Mouse (Mus musculus) midbrain, embryonic 16.5 days (tissue): ENCODE measurements around the gene Ptbp1. TPM values are rescaled to one million over a fixed set of nuclear protein-coding genes. Genes with fewer than 3 reads are reported as not detected.
A peak's percentile ranks its signal among the peaks of the same experiment; 100 is the strongest.

Experiments used
- ATAC-seq: fragments of 200-750 bp; cut with Nextera tagmentation; 2 replicates; pipeline ENCODE4 v1.8.0; 2017; ENCODE audit warnings: moderate TSS enrichment
- H3K27ac ChIP-seq: fragments of 300-500 bp; sonication (generic); 2 replicates; pipeline ENCODE4 v1.5.1; 2014; ENCODE audit warnings: mild to moderate bottlenecking, low read length, mixed read lengths
- H3K27me3 ChIP-seq: fragments of 300-500 bp; sonication (generic); 2 replicates; pipeline ENCODE4 v1.6.1; 2014; ENCODE audit warnings: low read depth, low read length, mixed read lengths; ENCODE audit not compliant: control insufficient read depth, insufficient read depth
- H3K36me3 ChIP-seq: fragments of 300-500 bp; sonication (generic); 2 replicates; pipeline ENCODE4 v1.6.1; 2014; ENCODE audit warnings: mild to moderate bottlenecking, low read length, moderate library complexity, mixed read lengths; ENCODE audit not compliant: control insufficient read depth, insufficient read depth
- H3K4me1 ChIP-seq: fragments of 300-500 bp; sonication (generic); 2 replicates; pipeline ENCODE4 v1.6.1; 2014; ENCODE audit warnings: mild to moderate bottlenecking, low read length, mixed read lengths; ENCODE audit not compliant: control insufficient read depth, insufficient read depth
- H3K4me2 ChIP-seq: fragments of 300-500 bp; sonication (generic); 2 replicates; pipeline ENCODE4 v1.6.1; 2014; ENCODE audit warnings: mild to moderate bottlenecking, low read length, mixed read lengths
- H3K4me3 ChIP-seq: fragments of 300-500 bp; sonication (generic); 2 replicates; pipeline ENCODE4 v1.5.1; 2014; ENCODE audit warnings: low read depth, mild to moderate bottlenecking, low read length, moderate library complexity, mixed read lengths
- H3K9ac ChIP-seq: fragments of 300-500 bp; sonication (generic); 2 replicates; pipeline ENCODE4 v1.6.1; 2014; ENCODE audit warnings: low read depth, low read length, mixed read lengths
- H3K9me3 ChIP-seq: fragments of 300-500 bp; sonication (generic); replicated peaks from 2 replicates; pipeline ENCODE4 v1.6.1; 2014; ENCODE audit warnings: mild to moderate bottlenecking, low read length, mixed read lengths; ENCODE audit not compliant: control insufficient read depth, poor library complexity, severe bottlenecking
- WGBS: fragments of 180-500 bp; shearing (Covaris S2); extraction: QIAGEN DNeasy Blood & Tissue Kit; methylation state at CpG from one replicate; pipeline ENCODE4 v1.1.7; 2014; 5-methylcytosine and 5-hydroxymethylcytosine counted together
- microRNA-seq: library from miRNA; unstranded; fragments of <30 nt; microRNA quantifications from one replicate; pipeline ENCODE4, GENCODE M21; 2017
- polyA plus RNA-seq: library from polyadenylated mRNA; unstranded; fragments of >200 nt; fragmentation: Nextera tagmentation; extraction: Ambion mirVana; gene quantifications from 2 replicates; pipeline ENCODE4 v1.2.1, GENCODE M21; 2015

The Ptbp1 gene
- polyA plus RNA-seq, 1 experiment from 2014 or later: 58.8 TPM

DNA sequence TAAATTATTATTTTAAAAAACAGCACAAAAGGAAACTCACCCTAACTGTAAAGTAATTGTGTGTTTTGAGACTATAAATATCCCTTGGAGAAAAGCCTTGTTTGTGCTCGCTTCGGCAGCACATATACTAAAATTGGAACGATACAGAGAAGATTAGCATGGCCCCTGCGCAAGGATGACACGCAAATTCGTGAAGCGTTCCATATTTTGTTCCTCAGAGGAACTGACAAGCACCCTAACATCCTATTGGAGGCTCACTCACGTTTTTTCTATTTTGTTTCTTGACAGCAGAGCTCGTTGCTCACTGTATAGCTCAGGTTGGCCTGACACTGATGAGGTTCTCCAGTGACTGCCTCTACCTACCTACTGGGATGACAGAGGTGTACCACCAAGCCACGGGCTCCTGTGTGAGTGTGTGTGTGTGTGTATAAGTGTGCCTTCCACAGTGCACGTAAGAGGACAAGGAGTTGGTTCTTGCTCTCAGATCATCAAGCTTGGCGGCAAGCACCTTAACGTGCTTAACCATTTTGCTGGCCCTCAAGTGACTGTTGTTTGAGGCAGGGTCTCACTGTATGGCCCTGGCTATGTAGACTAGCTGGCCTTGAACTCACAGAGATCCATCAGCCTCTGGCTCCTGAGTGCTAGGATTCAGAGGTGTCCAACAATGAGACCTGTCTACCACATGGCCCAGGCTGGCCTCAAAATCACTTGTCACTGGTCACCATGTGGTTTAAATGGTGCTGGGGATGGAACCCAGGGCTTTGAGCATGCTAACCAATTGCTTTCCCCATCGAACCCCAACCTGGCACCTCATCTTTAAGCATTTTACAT is 55.1 kb downstream of the Ptbp1 start:
- H3K27me3 ChIP-seq: no peaks in the 10 kb centered on the region
- peak overlapping the region; percentile 99 for H3K27ac ChIP-seq
- H3K9ac ChIP-seq: peak overlapping the region; percentile 60
- ATAC-seq: peak; percentile 69
- 24% methylated on average over 14 of the region's 14 CpGs for WGBS
- peaks cover 9% of the 10 kb centered on the region; the same call in 1 of the 2 replicates for H3K4me1 ChIP-seq
- peak overlapping the region; percentile 42 for H3K4me2 ChIP-seq
- H3K9me3 ChIP-seq: no peaks in the 10 kb centered on the region
- H3K36me3 ChIP-seq: peaks cover 24% of the 10 kb centered on the region; the same call in 1 of the 2 replicates
- peak overlapping the region; percentile 22 for H3K4me3 ChIP-seq

DNA sequence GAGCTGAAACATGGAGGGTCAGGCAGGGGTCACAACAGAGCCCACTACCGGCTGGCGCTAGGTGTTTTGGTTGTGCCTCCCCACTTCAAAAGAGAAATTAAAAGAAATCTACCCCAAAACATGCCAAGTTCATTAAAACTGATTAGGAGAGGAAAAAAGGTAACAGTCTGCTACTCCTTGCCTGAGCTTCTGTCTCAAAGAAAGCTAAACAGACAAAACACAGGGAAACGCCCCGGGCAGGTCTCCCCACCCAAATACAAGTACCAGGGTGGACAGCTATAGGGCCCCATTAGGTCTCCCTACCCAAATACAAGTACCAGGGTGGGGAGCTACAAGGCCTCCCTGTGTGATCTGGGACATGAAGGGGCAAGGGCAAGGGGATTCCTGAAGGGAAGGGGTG is 56.3 kb downstream of the Ptbp1 start, which contains the start of gene Gm26602:
Gm26602 (plus strand) TSS at position 301 of the 400 bp plus-strand sequence.
- H3K4me1 ChIP-seq: peaks cover 18% of the 10 kb centered on the region
- peak within 1 kb of the TSS; percentile 99 for H3K27ac ChIP-seq
- no peak within 1 kb of the TSS for H3K4me3 ChIP-seq
- H3K36me3 ChIP-seq: peaks cover 16% of the 10 kb centered on the region; the same call in 1 of the 2 replicates
- no peaks in the 10 kb centered on the region for H3K9me3 ChIP-seq
- H3K9ac ChIP-seq: no peak within 1 kb of the TSS; the same call in 1 of the 2 replicates
- H3K4me2 ChIP-seq: no peak within 1 kb of the TSS
- WGBS: 97% methylated on average over 4 of the region's 4 CpGs
- no peaks in the 10 kb centered on the region for H3K27me3 ChIP-seq
- no peak for ATAC-seq

DNA sequence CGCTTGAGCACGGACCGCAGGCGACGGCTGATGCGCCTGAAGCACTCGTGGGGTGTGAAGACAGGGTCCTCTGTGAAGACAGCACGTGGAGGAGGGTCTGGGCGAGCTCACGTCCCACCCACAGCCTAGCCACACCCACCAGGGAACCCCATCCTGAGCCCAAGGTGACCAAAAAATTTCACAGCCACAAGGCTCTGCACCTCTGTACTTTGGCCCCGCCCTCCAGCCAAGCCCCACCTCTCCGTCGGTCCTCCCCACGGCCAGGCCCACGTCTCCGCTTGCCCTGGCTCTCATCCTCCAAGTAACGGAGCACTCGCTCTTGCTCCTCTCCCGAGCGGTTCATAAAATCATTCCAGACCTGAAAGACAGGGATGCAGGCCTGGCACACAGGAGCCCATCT is 58.2 kb downstream of the Ptbp1 start:
- Histone ChIP-seq H3K27me3 (no peaks in the 10 kb centered on the region), H3K9me3 (no peaks in the 10 kb centered on the region), H3K4me3 (no peak overlapping the region), H3K4me1 (peaks cover 30% of the 10 kb centered on the region), H3K9ac (no peak overlapping the region), H3K27ac (no peak overlapping the region), H3K36me3 (peaks cover 10% of the 10 kb centered on the region; the same call in 1 of the 2 replicates), H3K4me2 (no peak overlapping the region)
- WGBS: 71% methylated on average over 20 of the region's 20 CpGs
- no peak for ATAC-seq

Small RNA genes within 50 kb of the gene (microRNA-seq; reads per million reads assigned to microRNA genes)
- not detected for gene Mir6910

Other genes starting within 250 kb of the Ptbp1 start
- 0.66 and 0.95 TPM in 2 replicates for gene C2cd4c, start 240.4 kb upstream of the Ptbp1 start, polyA plus RNA-seq
- gene Shc2, start 216.5 kb upstream of the Ptbp1 start, polyA plus RNA-seq: 23.4 and 25.3 TPM in 2 replicates
- 0.78 and 1.0 TPM in 2 replicates for gene Odf3l2, start 208.7 kb upstream of the Ptbp1 start, polyA plus RNA-seq
- 0.69 and 0.94 TPM in 2 replicates for gene Madcam1, start 189.9 kb upstream of the Ptbp1 start, polyA plus RNA-seq
- gene Tpgs1, start 185.1 kb upstream of the Ptbp1 start, polyA plus RNA-seq: 96.1 and 107 TPM in 2 replicates
- gene Cdc34, start 172.2 kb upstream of the Ptbp1 start, polyA plus RNA-seq: 73.1 and 81.9 TPM in 2 replicates
- gene Gzmm, start 165.4 kb upstream of the Ptbp1 start, polyA plus RNA-seq: 1.6 and 1.8 TPM in 2 replicates
- gene Bsg, start 149.9 kb upstream of the Ptbp1 start, polyA plus RNA-seq: 844 and 915 TPM in 2 replicates
- gene Hcn2, start 137.8 kb upstream of the Ptbp1 start, polyA plus RNA-seq: 0.87 and 0.89 TPM in 2 replicates
- gene Polrmt, start 107.8 kb upstream of the Ptbp1 start, polyA plus RNA-seq: 45.3 and 45.9 TPM in 2 replicates
- gene Fgf22, start 99.4 kb upstream of the Ptbp1 start, polyA plus RNA-seq: 1.8 TPM in 2 replicates
- 90.2 and 92.3 TPM in 2 replicates for gene Rnf126, start 87.5 kb upstream of the Ptbp1 start, polyA plus RNA-seq
- 2.2 and 3.5 TPM in 2 replicates for gene Fstl3, start 77.2 kb upstream of the Ptbp1 start, polyA plus RNA-seq
- gene Prss57, start 63.5 kb upstream of the Ptbp1 start, polyA plus RNA-seq: 0.19 TPM in 2 replicates
- 318 and 333 TPM in 2 replicates for gene Palm, start 60.9 kb upstream of the Ptbp1 start, polyA plus RNA-seq
- 0.34 and 0.73 TPM in 2 replicates for gene Misp, start 33.4 kb upstream of the Ptbp1 start, polyA plus RNA-seq
- 12.5 and 12.7 TPM in 2 replicates for gene Prtn3, start 20.0 kb downstream of the Ptbp1 start, polyA plus RNA-seq
- gene Plppr3, start 20.2 kb downstream of the Ptbp1 start, polyA plus RNA-seq: 471 and 472 TPM in 2 replicates
- not detected in 2 replicates for gene Elane, start 31.8 kb downstream of the Ptbp1 start, polyA plus RNA-seq
- 0.20 TPM in 1 of 2 replicates, not detected in the other for gene Cfd, start 36.4 kb downstream of the Ptbp1 start, polyA plus RNA-seq
- 55.4 and 56.6 TPM in 2 replicates for gene Med16, start 54.5 kb downstream of the Ptbp1 start, polyA plus RNA-seq
- 2.6 and 13.4 TPM in 2 replicates for gene Gm26602, start 56.4 kb downstream of the Ptbp1 start, polyA plus RNA-seq
- 3.5 and 3.8 TPM in 2 replicates for gene Kiss1r, start 62.5 kb downstream of the Ptbp1 start, polyA plus RNA-seq
- 273 and 293 TPM in 2 replicates for gene R3hdm4, start 66.8 kb downstream of the Ptbp1 start, polyA plus RNA-seq
- gene Arid3a, start 72.6 kb downstream of the Ptbp1 start, polyA plus RNA-seq: 1.7 and 2.2 TPM in 2 replicates
- 79.5 and 89.4 TPM in 2 replicates for gene Wdr18, start 105.7 kb downstream of the Ptbp1 start, polyA plus RNA-seq
- gene Grin3b, start 116.3 kb downstream of the Ptbp1 start, polyA plus RNA-seq: 0.20 and 0.28 TPM in 2 replicates
- gene Tmem259, start 129.9 kb downstream of the Ptbp1 start, polyA plus RNA-seq: 15.3 and 16.2 TPM in 2 replicates
- gene Cnn2, start 134.2 kb downstream of the Ptbp1 start, polyA plus RNA-seq: 25.7 and 26.2 TPM in 2 replicates
- 4.1 and 4.8 TPM in 2 replicates for gene Abca7, start 142.1 kb downstream of the Ptbp1 start, polyA plus RNA-seq
- 1.2 TPM in 2 replicates for gene Arhgap45, start 162.2 kb downstream of the Ptbp1 start, polyA plus RNA-seq
- gene Polr2e, start 185.4 kb downstream of the Ptbp1 start, polyA plus RNA-seq: 124 and 131 TPM in 2 replicates
- 509 and 552 TPM in 2 replicates for gene Gpx4, start 192.7 kb downstream of the Ptbp1 start, polyA plus RNA-seq